Comparison of ENCODE assay signal across 1 mouse cellular context in the genomic region with DNA sequence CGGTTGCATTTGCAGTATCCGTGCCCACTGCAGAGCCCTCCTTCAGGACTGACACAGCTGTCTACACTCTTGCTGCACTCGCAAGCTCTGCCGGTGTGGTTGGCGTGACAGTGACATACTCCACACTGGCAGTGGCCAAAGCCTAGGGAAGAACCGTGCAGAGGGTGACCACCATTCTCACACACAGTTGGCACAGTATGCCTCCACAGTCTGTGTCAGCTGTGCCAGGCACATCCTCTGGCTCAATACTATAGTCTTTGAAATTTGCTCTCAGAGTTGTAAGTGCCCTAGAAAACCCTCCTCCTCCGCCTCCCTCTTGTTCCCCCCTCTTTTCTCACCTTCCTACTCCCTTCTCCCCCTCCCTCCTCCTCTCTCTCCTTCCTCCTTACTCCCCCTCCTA.
A peak's percentile ranks its signal among the peaks of the same experiment; 100 is the strongest.
TF ChIP-seq lines count a peak whose summit lies in the region.

No protein-coding gene starts in this region.

TF ChIP-seq in myocyte, 11 proteins besides CTCF, POLR2A, EP300 and RAD21:
- TF ChIP-seq POLR2AphosphoS2 (IDR thresholded peaks at IDR 0.05; ENCODE audit: insufficient read length, low read depth) (peak; percentile 87), MYOG (IDR thresholded peaks at IDR 0.05; ENCODE audit: control insufficient read depth in 1 of 3, insufficient read depth in 1 of 3, insufficient read length in 2 of 3, low read depth in 2 of 3) (no peak)
